Mouse (Mus musculus) ES-Bruce4 (cell line): ENCODE measurements around the gene Samd10.

ENCODE experiments used
- CTCF ChIP-seq: IDR thresholded peaks from one replicate; pipeline ENCODE4 v1.8.1; 2011; ENCODE audit warnings: low read depth, low read length
- EP300 ChIP-seq: IDR thresholded peaks from 2 replicates; pipeline ENCODE4 v1.6.1; 2011; ENCODE audit warnings: low read depth, low read length; ENCODE audit not compliant: insufficient read depth
- POLR2A ChIP-seq: IDR thresholded peaks from one replicate; pipeline ENCODE4 v1.8.1; 2011; ENCODE audit warnings: low read length; ENCODE audit not compliant: insufficient read depth

DNA sequence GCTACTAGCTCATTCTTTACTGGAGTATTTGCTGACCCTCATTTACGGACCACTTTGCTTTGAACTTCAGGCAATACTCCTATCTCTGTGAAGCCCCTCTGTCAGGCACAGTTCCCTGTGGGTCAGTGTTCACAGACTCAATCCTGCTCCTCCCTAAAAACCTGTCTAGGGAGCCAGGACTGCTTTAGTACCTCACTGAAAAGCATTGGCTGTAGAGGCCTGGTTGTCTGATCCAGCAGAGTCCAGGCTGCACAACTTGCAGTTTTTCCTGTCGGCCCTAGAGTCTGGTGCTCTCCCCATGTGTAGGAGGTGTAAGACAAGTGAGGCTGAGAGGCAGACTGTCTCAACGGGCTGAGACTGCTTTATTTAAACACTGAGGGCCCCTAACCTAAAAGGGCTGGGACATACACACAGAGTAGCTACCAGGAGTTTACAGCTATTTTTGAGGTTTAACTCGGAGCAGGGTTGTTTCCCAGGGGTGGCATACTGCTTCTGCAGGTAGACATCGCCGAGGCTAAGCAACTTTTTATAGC lies 1.3 kb upstream of the Samd10 start:
- TF ChIP-seq CTCF: no peak
- no peak for TF ChIP-seq POLR2A
- no peak for TF ChIP-seq EP300
